Mouse (Mus musculus) intestine, embryonic 16.5 days (tissue): ENCODE data around the gene Olfr1392. TPM values are rescaled to one million over a fixed set of nuclear protein-coding genes. Genes with fewer than 3 reads are reported as not detected.

Source experiments
- ATAC-seq: fragments of 200-750 bp; cut with Nextera tagmentation; 2 replicates; pipeline ENCODE4 v1.8.0; 2017; ENCODE audit warnings: moderate TSS enrichment, moderate library complexity
- H3K27ac ChIP-seq: fragments of 300-500 bp; sonication (generic); 2 replicates; pipeline ENCODE4 v1.5.1; 2014; ENCODE audit warnings: mild to moderate bottlenecking, low read length
- H3K27me3 ChIP-seq: fragments of 300-500 bp; sonication (generic); replicated peaks from 2 replicates; pipeline ENCODE4 v1.6.1; 2014; ENCODE audit warnings: low read length, control low read depth, mixed read lengths; ENCODE audit not compliant: control insufficient read depth, insufficient read depth
- H3K36me3 ChIP-seq: fragments of 300-500 bp; sonication (generic); 2 replicates; pipeline ENCODE4 v1.6.1; 2014; ENCODE audit warnings: low read length, control low read depth; ENCODE audit not compliant: control insufficient read depth, insufficient read depth
- H3K4me1 ChIP-seq: fragments of 300-500 bp; sonication (generic); 2 replicates; pipeline ENCODE4 v1.6.1; 2014; ENCODE audit warnings: low read length, control low read depth, mixed read lengths; ENCODE audit not compliant: control insufficient read depth, insufficient read depth
- H3K4me2 ChIP-seq: fragments of 300-500 bp; sonication (generic); 2 replicates; pipeline ENCODE4 v1.6.1; 2014; ENCODE audit warnings: low read depth, low read length, control low read depth
- H3K4me3 ChIP-seq: fragments of 300-500 bp; sonication (generic); 2 replicates; pipeline ENCODE4 v1.5.1; 2014; ENCODE audit warnings: mild to moderate bottlenecking, low read length
- H3K9ac ChIP-seq: fragments of 300-500 bp; sonication (generic); 2 replicates; pipeline ENCODE4 v1.6.1; 2014; ENCODE audit warnings: low read depth, low read length
- H3K9me3 ChIP-seq: fragments of 300-500 bp; sonication (generic); 2 replicates; pipeline ENCODE4 v1.6.1; 2016; ENCODE audit warnings: low read length, control low read depth; ENCODE audit not compliant: control insufficient read depth
- WGBS: fragments of 180-500 bp; shearing (Covaris S2); extraction: QIAGEN DNeasy Blood & Tissue Kit; methylation state at CpG from one replicate; pipeline ENCODE4 v1.1.7; 2014; 5-methylcytosine and 5-hydroxymethylcytosine counted together
- polyA plus RNA-seq: library from polyadenylated mRNA; unstranded; fragments of >200 nt; fragmentation: Nextera tagmentation; extraction: Ambion mirVana; gene quantifications from 2 replicates; pipeline ENCODE4 v1.2.1, GENCODE M21; 2015

Olfr1392 gene
- polyA plus RNA-seq, 1 experiment from 2014 or later: not detected

DNA sequence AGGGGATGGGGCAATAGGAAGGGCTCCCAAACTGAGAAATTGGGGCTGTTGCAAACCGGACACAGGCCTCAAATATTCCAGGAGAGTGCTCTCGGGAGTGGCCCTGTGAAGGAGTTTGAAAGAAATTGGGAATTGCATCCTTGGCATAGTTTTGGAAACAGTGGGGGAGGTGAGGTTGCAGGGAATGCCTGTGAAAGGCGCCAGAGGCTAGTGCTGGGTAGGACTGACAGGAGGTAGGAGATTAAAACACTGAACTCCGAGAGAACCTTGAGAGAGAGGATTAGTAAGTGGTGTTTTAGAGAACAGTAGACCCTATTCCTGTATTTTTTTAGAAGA, 40.5 kb upstream of the Olfr1392 start:
- no peaks in the 10 kb centered on the region for H3K9me3 ChIP-seq
- H3K9ac ChIP-seq: peak overlapping the region; percentile 74
- peak overlapping the region; percentile 95 for H3K27ac ChIP-seq
- peak overlapping the region; percentile 66 for H3K4me2 ChIP-seq
- ATAC-seq: peak; percentile 0; the same call in 1 of the 2 replicates
- no peaks in the 10 kb centered on the region for H3K27me3 ChIP-seq
- peak overlapping the region; percentile 59 for H3K4me3 ChIP-seq
- H3K36me3 ChIP-seq: no peaks in the 10 kb centered on the region
- peaks cover 39% of the 10 kb centered on the region for H3K4me1 ChIP-seq
- WGBS: 4% methylated on average over 4 of the region's 4 CpGs

DNA sequence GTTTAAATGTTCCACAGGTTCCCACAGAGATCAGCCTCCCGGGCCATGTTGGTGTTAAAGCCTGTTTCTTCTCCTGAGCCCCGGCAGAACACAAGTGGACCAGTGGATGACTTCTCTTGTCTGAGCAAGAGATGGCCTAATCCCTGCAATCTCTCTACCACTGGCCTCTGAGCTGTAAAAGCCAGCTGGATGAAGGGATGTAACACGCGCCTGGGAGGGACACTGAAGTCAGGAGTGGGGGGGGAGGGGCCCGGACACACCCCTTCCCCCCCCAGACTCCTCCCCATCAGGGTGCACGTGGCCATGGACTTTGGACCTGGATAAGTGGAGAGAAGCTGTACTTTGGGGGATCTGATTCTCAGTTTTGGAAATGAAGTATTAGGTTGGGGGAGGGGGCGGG, 39.9 kb upstream of the Olfr1392 start:
- peak overlapping the region; percentile 66 for H3K4me2 ChIP-seq
- no peaks in the 10 kb centered on the region for H3K27me3 ChIP-seq
- ATAC-seq: 0 out of 2 replicates have a peak, but pooled peaks have one; percentile 4
- peak overlapping the region; percentile 59 for H3K4me3 ChIP-seq
- no peaks in the 10 kb centered on the region for H3K9me3 ChIP-seq
- H3K36me3 ChIP-seq: no peaks in the 10 kb centered on the region
- WGBS: 16% methylated on average over 7 of the region's 7 CpGs
- H3K4me1 ChIP-seq: peaks cover 43% of the 10 kb centered on the region
- H3K9ac ChIP-seq: 0 out of 2 replicates have a peak overlapping the region, but pooled peaks have one; percentile 74
- H3K27ac ChIP-seq: peak overlapping the region; percentile 95

DNA sequence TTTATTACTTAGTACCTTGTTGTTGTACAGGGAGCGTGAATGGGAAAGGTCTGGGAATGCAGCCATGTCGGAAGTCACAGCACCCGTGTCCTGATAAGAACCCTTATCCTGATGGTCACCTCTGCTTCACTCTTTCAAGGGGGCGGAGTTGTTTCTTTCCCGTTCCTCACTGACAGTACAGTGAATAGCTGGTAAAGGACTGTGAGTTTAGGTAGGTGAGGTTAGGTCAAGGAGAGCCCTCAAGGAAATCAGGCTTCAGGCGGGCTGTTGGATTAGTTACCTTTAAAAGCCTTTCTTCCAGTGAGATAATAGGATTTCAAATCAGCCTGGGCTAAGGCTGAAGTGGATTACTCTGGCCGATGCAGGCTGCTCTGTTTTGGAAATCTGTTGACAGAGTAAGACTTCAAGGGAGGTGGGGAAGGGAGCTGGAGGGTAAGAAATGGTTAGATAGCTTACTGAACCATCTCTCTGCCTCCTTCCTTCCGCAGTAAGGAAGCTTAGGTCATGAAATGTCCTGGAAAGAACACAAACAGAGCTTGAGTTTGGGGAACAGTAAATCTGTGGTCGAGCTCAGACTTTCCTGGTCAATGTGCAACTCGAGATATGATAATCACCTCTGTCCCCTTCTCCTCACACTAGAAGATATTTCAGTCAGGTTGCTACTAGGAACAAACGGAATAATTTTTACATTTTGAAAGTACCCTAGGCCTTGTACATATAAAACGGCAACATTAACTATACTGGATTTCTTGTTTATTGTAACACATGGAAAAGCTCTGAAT, 39.3 kb upstream of the Olfr1392 start:
- H3K9ac ChIP-seq: peak overlapping the region; percentile 51
- H3K4me2 ChIP-seq: peak overlapping the region; percentile 66
- H3K27me3 ChIP-seq: no peaks in the 10 kb centered on the region
- 31% methylated on average over 12 of the region's 12 CpGs for WGBS
- peak overlapping the region; percentile 59 for H3K4me3 ChIP-seq
- ATAC-seq: no peak
- H3K9me3 ChIP-seq: no peaks in the 10 kb centered on the region
- peaks cover 43% of the 10 kb centered on the region for H3K4me1 ChIP-seq
- peak overlapping the region; percentile 95 for H3K27ac ChIP-seq
- no peaks in the 10 kb centered on the region for H3K36me3 ChIP-seq

DNA sequence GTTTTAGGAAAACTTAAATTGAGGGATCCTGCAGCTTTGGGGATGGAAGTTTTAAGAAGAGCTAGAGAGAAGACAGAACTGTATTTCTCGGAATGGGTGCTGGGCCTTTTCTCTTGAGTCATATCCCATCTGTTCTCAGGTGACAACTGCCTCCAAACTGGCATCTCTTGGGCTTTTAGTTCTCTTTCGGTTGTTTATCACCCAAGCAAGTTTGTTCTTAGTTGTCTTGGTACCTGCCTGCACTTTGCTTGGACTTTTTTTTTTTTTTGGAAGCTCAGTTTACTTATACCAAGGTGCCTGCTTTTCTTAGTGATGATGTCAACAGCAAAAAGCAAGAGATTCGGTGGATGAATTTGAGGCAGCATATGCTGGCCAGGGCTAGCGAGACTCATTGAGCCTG, 38.6 kb upstream of the Olfr1392 start:
- peaks cover 49% of the 10 kb centered on the region for H3K4me1 ChIP-seq
- peak overlapping the region; percentile 66 for H3K4me2 ChIP-seq
- peak overlapping the region; percentile 59; the same call in 1 of the 2 replicates for H3K4me3 ChIP-seq

DNA sequence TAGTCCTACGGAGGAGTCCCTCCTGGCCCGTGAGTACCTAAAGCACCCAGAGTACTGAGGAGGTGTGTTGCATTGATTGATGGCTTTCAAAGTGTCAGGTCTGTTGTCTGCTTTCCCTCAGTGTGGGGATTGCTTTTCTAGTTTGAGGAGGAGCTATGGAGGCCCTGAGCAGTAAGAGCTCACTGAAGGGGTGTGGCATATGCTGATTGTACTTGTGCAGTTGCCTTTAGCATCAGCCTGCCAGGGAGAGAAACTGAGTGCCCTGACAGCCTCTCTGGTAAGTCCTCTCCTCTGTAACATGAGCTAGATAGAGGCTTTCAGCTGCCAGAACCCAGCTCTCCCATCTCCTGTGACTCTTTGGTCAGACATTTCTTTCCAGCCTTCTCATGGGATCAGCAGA, 37.8 kb upstream of the Olfr1392 start:
- Histone ChIP-seq H3K27ac (peak overlapping the region; percentile 9; the same call in 1 of the 2 replicates), H3K9me3 (no peaks in the 10 kb centered on the region), H3K27me3 (no peaks in the 10 kb centered on the region), H3K4me2 (peak overlapping the region; percentile 66), H3K4me1 (peaks cover 56% of the 10 kb centered on the region), H3K4me3 (no peak overlapping the region), H3K9ac (no peak overlapping the region), H3K36me3 (no peaks in the 10 kb centered on the region)
- WGBS: 30% methylated on average over 2 of the region's 2 CpGs
- no peak for ATAC-seq

More for the DNA sequence above, 38.6 kb upstream of the Olfr1392 start:
- H3K36me3 ChIP-seq: no peaks in the 10 kb centered on the region
- no peaks in the 10 kb centered on the region for H3K27me3 ChIP-seq
- 79% methylated on average over 4 of the region's 4 CpGs for WGBS
- no peak overlapping the region for H3K9ac ChIP-seq
- ATAC-seq: no peak
- no peaks in the 10 kb centered on the region for H3K9me3 ChIP-seq
- H3K27ac ChIP-seq: no peak overlapping the region

DNA sequence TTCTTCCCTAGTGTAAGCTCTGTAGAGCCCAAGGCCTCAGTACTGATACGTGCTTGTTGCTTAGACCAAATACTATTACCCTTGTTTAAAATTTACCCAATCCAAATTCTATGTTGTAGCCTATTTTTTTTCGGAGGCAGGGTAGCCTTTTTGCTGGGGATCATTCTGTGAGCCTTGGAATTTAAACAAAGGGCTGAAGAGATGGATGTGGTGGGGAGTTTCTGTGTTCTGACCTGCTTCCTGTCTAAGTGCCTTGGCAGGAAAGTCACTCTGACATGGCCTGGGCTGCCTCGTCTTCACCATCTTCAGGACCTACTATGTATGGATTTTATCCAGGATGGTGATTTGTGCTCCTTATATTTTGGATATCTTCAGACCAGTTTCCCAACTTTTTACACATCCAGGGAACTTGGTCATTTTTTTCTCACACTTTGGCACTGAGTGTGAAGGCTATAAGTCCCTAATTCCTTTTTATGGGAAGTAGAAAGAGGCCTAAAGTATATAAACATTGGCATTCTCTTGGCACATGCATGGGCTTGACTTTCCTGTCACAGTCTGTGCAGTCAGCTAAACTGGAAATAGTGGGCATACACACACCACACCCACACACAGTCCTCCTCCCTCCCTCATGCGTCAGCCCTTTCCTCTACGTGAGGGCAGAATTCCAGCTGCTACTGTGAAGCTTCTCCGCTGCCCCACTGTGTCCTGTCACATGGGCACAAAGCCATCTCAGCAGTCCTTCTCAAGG, 36.7 kb upstream of the Olfr1392 start:
- no peaks in the 10 kb centered on the region for H3K27me3 ChIP-seq
- H3K9ac ChIP-seq: 0 out of 2 replicates have a peak overlapping the region, but pooled peaks have one; percentile 93
- peak overlapping the region; percentile 96 for H3K27ac ChIP-seq
- H3K9me3 ChIP-seq: no peaks in the 10 kb centered on the region
- ATAC-seq: no peak
- H3K36me3 ChIP-seq: no peaks in the 10 kb centered on the region
- no peak overlapping the region for H3K4me2 ChIP-seq
- no peak overlapping the region for H3K4me3 ChIP-seq
- H3K4me1 ChIP-seq: peaks cover 54% of the 10 kb centered on the region
- WGBS: 45% methylated on average over 6 of the region's 6 CpGs

DNA sequence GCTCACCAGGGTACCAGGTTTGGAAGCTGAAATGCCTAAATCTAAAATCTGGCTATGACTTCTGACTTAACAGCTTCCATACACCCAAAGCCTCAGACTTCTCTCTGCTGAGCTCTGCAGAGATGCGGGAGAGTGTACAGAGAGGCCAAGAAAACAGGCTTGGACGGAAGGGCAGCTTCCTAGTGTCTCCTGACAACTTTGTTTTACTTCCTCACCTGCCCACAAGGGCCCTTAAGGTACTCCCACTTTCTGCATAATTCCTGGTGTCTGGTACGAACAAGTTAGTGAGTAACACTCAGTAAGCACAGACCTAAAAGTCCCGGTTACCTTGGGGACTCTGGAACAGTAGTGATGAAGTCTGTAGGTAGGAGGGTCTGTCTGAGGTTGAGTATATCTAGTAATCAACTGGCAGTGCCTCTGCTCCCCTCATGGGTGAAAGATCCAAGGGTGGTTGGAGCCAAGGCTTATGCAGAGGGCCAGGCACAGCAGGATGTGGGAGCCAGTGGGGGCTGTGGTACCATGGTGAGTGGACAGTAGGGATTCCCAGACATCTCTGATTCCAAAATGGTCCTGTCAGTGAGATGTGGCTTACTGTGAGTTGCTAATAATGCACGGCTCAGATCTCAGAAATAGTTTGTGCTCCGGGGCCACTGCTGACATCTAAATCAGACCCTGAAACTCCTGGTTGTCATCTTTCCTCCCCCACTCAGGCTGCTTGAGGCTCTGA, 35.9 kb upstream of the Olfr1392 start:
- Histone ChIP-seq H3K4me3 (no peak overlapping the region), H3K27me3 (no peaks in the 10 kb centered on the region), H3K4me1 (peaks cover 54% of the 10 kb centered on the region), H3K9ac (peak overlapping the region; percentile 93; the same call in 1 of the 2 replicates), H3K27ac (peak overlapping the region; percentile 96), H3K9me3 (no peaks in the 10 kb centered on the region), H3K36me3 (no peaks in the 10 kb centered on the region), H3K4me2 (peak overlapping the region; percentile 75)
- ATAC-seq: no peak
- WGBS: 70% methylated on average over 6 of the region's 6 CpGs

DNA sequence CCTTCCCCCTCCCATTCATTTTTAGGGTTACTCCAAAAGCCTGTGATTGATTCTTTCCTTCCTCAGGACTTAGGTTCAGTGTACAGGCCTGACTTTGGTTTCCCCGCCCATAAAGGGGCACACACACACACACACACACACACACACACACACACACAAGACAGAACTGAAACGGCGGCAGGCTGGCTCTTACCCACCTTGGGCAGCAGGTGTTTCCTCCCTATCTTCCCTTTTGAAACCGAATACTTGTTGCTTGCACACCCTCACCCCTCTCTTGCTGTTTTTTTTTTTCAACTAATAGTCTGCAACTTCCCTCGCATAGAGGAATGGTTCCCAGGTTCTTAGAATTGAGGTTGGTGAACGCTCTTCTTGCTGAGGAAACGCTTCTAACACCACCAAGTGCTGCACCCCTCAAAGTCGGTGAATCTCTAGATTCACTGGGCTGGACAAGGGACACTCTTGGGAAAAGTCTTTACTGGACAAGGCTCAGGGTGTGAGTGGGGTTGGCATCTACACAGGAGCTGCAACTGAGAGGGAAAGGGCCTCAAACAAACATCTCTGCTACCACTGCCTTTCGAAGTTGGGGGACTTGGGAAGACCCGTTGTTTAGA, 35.2 kb upstream of the Olfr1392 start:
- 16% methylated on average over 10 of the region's 10 CpGs for WGBS
- Histone ChIP-seq H3K27me3 (no peaks in the 10 kb centered on the region), H3K36me3 (no peaks in the 10 kb centered on the region), H3K4me3 (peak overlapping the region; percentile 80), H3K9ac (peak overlapping the region; percentile 93), H3K9me3 (no peaks in the 10 kb centered on the region), H3K27ac (peak overlapping the region; percentile 96), H3K4me2 (peak overlapping the region; percentile 75), H3K4me1 (peaks cover 49% of the 10 kb centered on the region)
- ATAC-seq: peak; percentile 24
